Mouse (Mus musculus) lung, embryonic 15.5 days (tissue): ENCODE data around the gene Hectd4. TPM values are rescaled to one million over a fixed set of nuclear protein-coding genes. Genes with fewer than 3 reads are reported as not detected.
"Not testable (repeated sequence)": the region's sequence is repeated elsewhere in the genome, so short reads cannot be mapped to it uniquely, and the experiment has no call there.

Experiments used
- ATAC-seq: fragments of 200-750 bp; cut with Nextera tagmentation; 2 replicates; pipeline ENCODE4 v1.8.0; 2017; ENCODE audit warnings: moderate number of reproducible peaks, borderline replicate concordance; ENCODE audit not compliant: low FRiP score, low TSS enrichment; ENCODE audit errors: extremely low read depth
- H3K27ac ChIP-seq: fragments of 300-500 bp; sonication (generic); 2 replicates; pipeline ENCODE4 v1.5.1; 2015; ENCODE audit warnings: moderate library complexity, mild to moderate bottlenecking, inconsistent platforms
- H3K27me3 ChIP-seq: fragments of 300-500 bp; sonication (generic); 2 replicates; pipeline ENCODE4 v1.6.1; 2015; ENCODE audit warnings: inconsistent platforms
- H3K36me3 ChIP-seq: fragments of 300-500 bp; sonication (generic); 2 replicates; pipeline ENCODE4 v1.6.1; 2015; ENCODE audit warnings: inconsistent platforms
- H3K4me1 ChIP-seq: fragments of 300-500 bp; sonication (generic); 2 replicates; pipeline ENCODE4 v1.6.1; 2015; ENCODE audit warnings: inconsistent platforms
- H3K4me2 ChIP-seq: fragments of 300-500 bp; sonication (generic); 2 replicates; pipeline ENCODE4 v1.6.1; 2015; ENCODE audit warnings: inconsistent platforms, mild to moderate bottlenecking, moderate library complexity
- H3K4me3 ChIP-seq: fragments of 300-500 bp; sonication (generic); 2 replicates; pipeline ENCODE4 v1.5.1; 2015; ENCODE audit warnings: mild to moderate bottlenecking, inconsistent platforms
- H3K9ac ChIP-seq: fragments of 300-500 bp; sonication (generic); 2 replicates; pipeline ENCODE4 v1.6.1; 2015; ENCODE audit warnings: inconsistent platforms
- H3K9me3 ChIP-seq: fragments of 300-500 bp; sonication (generic); 2 replicates; pipeline ENCODE4 v1.6.1; 2016; ENCODE audit warnings: inconsistent platforms
- WGBS: fragments of 180-500 bp; shearing (Covaris S2); methylation state at CpG from one replicate; pipeline ENCODE4 v1.1.7; 2015; 5-methylcytosine and 5-hydroxymethylcytosine counted together
- polyA plus RNA-seq: library from polyadenylated mRNA; unstranded; fragments of >200 nt; fragmentation: Nextera tagmentation; extraction: Ambion mirVana; gene quantifications from 2 replicates; pipeline ENCODE4 v1.2.1, GENCODE M21; 2015

The Hectd4 gene
- polyA plus RNA-seq, 1 experiment from 2014 or later, result 4.4 TPM

- 77% methylated on average over 3 of the region's 3 CpGs for WGBS
- H3K27ac ChIP-seq, result no peak overlapping the region
- peaks cover 75% of the 10 kb centered on the region for H3K36me3 ChIP-seq
- no peak overlapping the region for H3K4me2 ChIP-seq
- H3K9me3 ChIP-seq, result no peaks in the 10 kb centered on the region
- no peak overlapping the region for H3K4me3 ChIP-seq
- ATAC-seq, result no peak
- no peaks in the 10 kb centered on the region for H3K27me3 ChIP-seq
- H3K4me1 ChIP-seq, result no peaks in the 10 kb centered on the region
- H3K9ac ChIP-seq, result no peak overlapping the region
Observed at GRCm38 (mm10) chr5:121374790-121375189, 154.8 kb downstream of the Hectd4 start.

- H3K27me3 ChIP-seq, H3K9ac ChIP-seq, H3K27ac ChIP-seq, H3K9me3 ChIP-seq, H3K4me1 ChIP-seq, H3K4me3 ChIP-seq, H3K4me2 ChIP-seq, ATAC-seq: not testable (repeated sequence)
- H3K36me3 ChIP-seq, result peaks cover 84% of the 10 kb centered on the region
- 75% methylated on average over 5 of the region's 5 CpGs for WGBS
Observed at GRCm38 (mm10) chr5:121376972-121377371, 157.0 kb downstream of the Hectd4 start.

- Histone ChIP-seq H3K9me3 (no peaks in the 10 kb centered on the region), H3K4me1 (peaks cover 3% of the 10 kb centered on the region; the same call in 1 of the 2 replicates), H3K27ac (no peak overlapping the region), H3K4me3 (no peak overlapping the region), H3K27me3 (no peaks in the 10 kb centered on the region), H3K36me3 (peaks cover 67% of the 10 kb centered on the region), H3K9ac (no peak overlapping the region), H3K4me2 (no peak overlapping the region)
- ATAC-seq, result no peak
- WGBS, result 84% methylated on average over 13 of the region's 13 CpGs
Observed at GRCm38 (mm10) chr5:121378678-121379256, 158.7 kb downstream of the Hectd4 start.

- H3K9ac ChIP-seq, result no peak overlapping the region
- H3K4me2 ChIP-seq, result no peak overlapping the region
- peaks cover 11% of the 10 kb centered on the region for H3K4me1 ChIP-seq
- no peaks in the 10 kb centered on the region for H3K9me3 ChIP-seq
- 95% methylated on average over 2 of the region's 2 CpGs for WGBS
- no peak for ATAC-seq
- H3K36me3 ChIP-seq, result peaks cover 51% of the 10 kb centered on the region
- H3K27me3 ChIP-seq, result no peaks in the 10 kb centered on the region
- no peak overlapping the region for H3K27ac ChIP-seq
- H3K4me3 ChIP-seq, result no peak overlapping the region
Observed at GRCm38 (mm10) chr5:121380692-121381091, 160.7 kb downstream of the Hectd4 start.

- H3K9me3 ChIP-seq, result no peaks in the 10 kb centered on the region
- ATAC-seq, result no peak
- peaks cover 31% of the 10 kb centered on the region for H3K4me1 ChIP-seq
- peaks cover 23% of the 10 kb centered on the region for H3K36me3 ChIP-seq
- no peaks in the 10 kb centered on the region for H3K27me3 ChIP-seq
- peak overlapping the region; percentile 78 for H3K4me3 ChIP-seq
- H3K9ac ChIP-seq, result peak overlapping the region; percentile 82
- WGBS, result 45% methylated on average over 10 of the region's 10 CpGs
- H3K4me2 ChIP-seq, result peak overlapping the region; percentile 77
- no peak overlapping the region; the same call in 1 of the 2 replicates for H3K27ac ChIP-seq
Observed at GRCm38 (mm10) chr5:121383857-121384756, 164.1 kb downstream of the Hectd4 start.

- Histone ChIP-seq H3K27ac (peak overlapping the region; percentile 90), H3K4me2 (peak overlapping the region; percentile 77), H3K4me1 (peaks cover 31% of the 10 kb centered on the region), H3K9ac (peak overlapping the region; percentile 82), H3K9me3 (no peaks in the 10 kb centered on the region), H3K36me3 (peaks cover 17% of the 10 kb centered on the region), H3K4me3 (peak overlapping the region; percentile 78), H3K27me3 (no peaks in the 10 kb centered on the region)
- ATAC-seq, result peak; percentile 66
- 2% methylated on average over 29 of the region's 47 CpGs for WGBS
Observed at GRCm38 (mm10) chr5:121384757-121385460, 164.9 kb downstream of the Hectd4 start.

- Histone ChIP-seq H3K27ac (peak within 1 kb of the TSS; percentile 90), H3K9ac (peak within 1 kb of the TSS; percentile 82), H3K9me3 (no peaks in the 10 kb centered on the region), H3K36me3 (peaks cover 11% of the 10 kb centered on the region), H3K4me3 (peak within 1 kb of the TSS; percentile 78), H3K27me3 (no peaks in the 10 kb centered on the region), H3K4me2 (peak within 1 kb of the TSS; percentile 77), H3K4me1 (peaks cover 31% of the 10 kb centered on the region)
- under 1% methylated on average over 31 of the region's 45 CpGs for WGBS
- peak; percentile 95 for ATAC-seq
Observed at GRCm38 (mm10) chr5:121385461-121386119, 165.6 kb downstream of the Hectd4 start, which contains the start of gene Trafd1. Gene Trafd1 (minus strand): TSS chr5:121385632.

GRCm38 (mm10) chr5:121386120-121386909 is 166.3 kb downstream of the Hectd4 start:
- Histone ChIP-seq H3K27ac (peak overlapping the region; percentile 25; the same call in 1 of the 2 replicates), H3K9me3 (no peaks in the 10 kb centered on the region), H3K36me3 (peaks cover 4% of the 10 kb centered on the region; the same call in 1 of the 2 replicates), H3K4me2 (peak overlapping the region; percentile 77), H3K9ac (no peak overlapping the region), H3K4me1 (peaks cover 31% of the 10 kb centered on the region), H3K27me3 (no peaks in the 10 kb centered on the region), H3K4me3 (peak overlapping the region; percentile 78)
- 31% methylated on average over 22 of the region's 22 CpGs for whole genome bisulfite sequencing
- no peak for ATAC-seq

GRCm38 (mm10) chr5:121387126-121387525 is 167.1 kb downstream of the Hectd4 start:
- Histone ChIP-seq H3K9ac (no peak overlapping the region), H3K4me3 (no peak overlapping the region), H3K27me3 (no peaks in the 10 kb centered on the region), H3K4me1 (peaks cover 31% of the 10 kb centered on the region), H3K36me3 (no peaks in the 10 kb centered on the region), H3K9me3 (no peaks in the 10 kb centered on the region), H3K4me2 (peak overlapping the region; percentile 77; the same call in 1 of the 2 replicates), H3K27ac (peak overlapping the region; percentile 25)
- no peak for ATAC-seq
- 35% methylated on average over 4 of the region's 4 CpGs for WGBS

- no peak overlapping the region for H3K27ac ChIP-seq
- no peaks in the 10 kb centered on the region for H3K9me3 ChIP-seq
- no peaks in the 10 kb centered on the region for H3K27me3 ChIP-seq
- WGBS, result 55% methylated on average over 7 of the region's 7 CpGs
- H3K4me1 ChIP-seq, result peaks cover 26% of the 10 kb centered on the region
- no peaks in the 10 kb centered on the region for H3K36me3 ChIP-seq
- no peak for ATAC-seq
- H3K4me3 ChIP-seq, result no peak overlapping the region
- H3K9ac ChIP-seq, result no peak overlapping the region
- H3K4me2 ChIP-seq, result no peak overlapping the region
Observed at GRCm38 (mm10) chr5:121389106-121389505, 169.1 kb downstream of the Hectd4 start.

- Histone ChIP-seq H3K27ac (no peak overlapping the region), H3K4me1 (peaks cover 20% of the 10 kb centered on the region), H3K4me2 (no peak overlapping the region), H3K9me3 (no peaks in the 10 kb centered on the region), H3K9ac (no peak overlapping the region), H3K36me3 (no peaks in the 10 kb centered on the region), H3K27me3 (no peaks in the 10 kb centered on the region), H3K4me3 (no peak overlapping the region)
- ATAC-seq, result no peak
Observed at GRCm38 (mm10) chr5:121389691-121390090, 169.7 kb downstream of the Hectd4 start.
